ENCODE assay signal across 20 mouse cellular contexts in the genomic region with DNA sequence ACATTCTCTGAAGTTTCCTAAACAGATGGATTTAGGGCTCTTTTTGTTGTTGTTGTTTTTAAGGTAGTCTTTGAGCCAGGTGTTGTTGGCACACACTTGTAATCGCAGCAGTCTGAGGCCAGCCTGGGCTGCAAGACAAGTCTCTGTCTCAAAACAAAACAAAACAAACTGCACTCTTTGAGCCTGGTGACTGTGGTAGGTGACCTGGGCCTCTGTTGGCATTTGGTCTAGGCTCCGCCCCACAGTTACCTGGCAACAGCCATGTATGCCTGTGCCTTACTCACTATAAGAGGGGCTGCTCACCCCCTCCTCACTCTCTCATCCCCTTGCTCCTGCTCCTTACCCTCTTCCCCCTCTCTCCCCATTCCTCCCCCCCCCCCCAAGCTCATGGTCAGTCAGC. TPM values are rescaled to one million over a fixed set of nuclear protein-coding genes. Genes with fewer than 3 reads are reported as not detected.
"Had no signal": no experiment of that assay in that cellular context is flagged by ENCODE, and none has a peak within 500 bp of the region (broad histone marks: within the 10 kb centered on the region; RNA-seq: fewer than 3 reads in every experiment).

No protein-coding gene starts in this region.

- DNase-seq: lung, adult 18-20 months; lung, embryonic 14.5 days; lung, postnatal 10 days; lung, postnatal 4 days; midbrain, embryonic 14.5 days; right cerebral cortex, postnatal 14 days; thymus, adult 2 months; thymus, postnatal 25 days; thymus, postnatal 4 days had no signal

- H3K27ac ChIP-seq: midbrain, embryonic 10.5 days; midbrain, embryonic 12.5 days; neural tube, embryonic 13.5 days; neural tube, embryonic 15.5 days; stomach, embryonic 15.5 days; stomach, postnatal 0 days had no signal

- H3K4me3 ChIP-seq: midbrain, embryonic 10.5 days; midbrain, embryonic 12.5 days; myocyte; neural tube, embryonic 13.5 days; neural tube, embryonic 15.5 days; stomach, embryonic 15.5 days had no signal

- H3K36me3 ChIP-seq: midbrain, embryonic 10.5 days; midbrain, embryonic 12.5 days; neural tube, embryonic 13.5 days; neural tube, embryonic 15.5 days; stomach, embryonic 15.5 days had no signal

- H3K27me3 ChIP-seq: neural tube, embryonic 13.5 days; neural tube, embryonic 15.5 days; stomach, embryonic 15.5 days had no signal

- H3K4me1 ChIP-seq: neural tube, embryonic 13.5 days; neural tube, embryonic 15.5 days had no signal

RNA-seq across cellular contexts. Expression of a gene that starts 26.1 kb away (rescaled TPM):
- total RNA-seq: megakaryocyte, adult 5-6 weeks; megakaryocyte-erythroid progenitor cell, adult 5-6 weeks had no signal
- polyA plus RNA-seq: midbrain, embryonic 14.5 days; midbrain, embryonic 16.5 days; myocyte; neural tube, embryonic 13.5 days; neural tube, embryonic 15.5 days; urinary bladder, adult 2 months had no signal
